Mouse (Mus musculus): ENCODE measurements around the gene S100a11.

GRCm38 (mm10) chr3:93506881-93507325, 13.4 kb upstream of the S100a11 start:
- TF ChIP-seq CTCF (IDR thresholded peaks at IDR 0.05; ENCODE audit: low read depth, low read length) (no peak), GATA1 (IDR thresholded peaks at IDR 0.05; ENCODE audit: borderline replicate concordance, low read length) (no peak), TAL1 (conservative IDR thresholded peaks at IDR 0.05; ENCODE audit: low read depth, low read length) (no peak)

Measured in G1E (cell line).